Mouse (Mus musculus) MEL (cell line): ENCODE measurements at regions not wholly inside any gene's neighbourhood (a gene's known extent, or its start where the extent isn't known, plus 50 kb on each side); places are given as distances from the start of the nearest gene placed in this dataset.

Experiments used
- DNase-seq: peaks from one replicate; pipeline ENCODE4 v3.0.0; 2011; ENCODE audit warnings: low read depth, low spot score
- H3K27ac ChIP-seq: 2 replicates; pipeline ENCODE4 v1.5.1; 2012; ENCODE audit warnings: low read depth, mild to moderate bottlenecking, control low read depth, low read length, moderate library complexity; ENCODE audit not compliant: control insufficient read depth
- H3K27me3 ChIP-seq, 2 experiments: fragments of 150-350 bp in 1 of 2; sonication (generic) in 1 of 2; 2 replicates each; pipeline ENCODE4 v1.6.1; 2012; ENCODE audit warnings: low read length in 2 of 2, mild to moderate bottlenecking in 2 of 2, improper control_type of control experiment in 1 of 2, moderate library complexity in 1 of 2; ENCODE audit not compliant: insufficient read depth in 2 of 2, control insufficient read depth in 1 of 2
- H3K36me3 ChIP-seq, 2 experiments: 2 replicates each; pipeline ENCODE4 v1.6.1; 2012 to 2014; ENCODE audit warnings: low read length in 2 of 2, improper control_type of control experiment in 1 of 2, inconsistent platforms in 1 of 2, mild to moderate bottlenecking in 1 of 2; ENCODE audit not compliant: insufficient read depth in 2 of 2, control insufficient read depth in 1 of 2
- H3K4me1 ChIP-seq, 2 experiments: fragments of 150-350 bp in 1 of 2; sonication (generic) in 1 of 2; 2 replicates each; pipeline ENCODE4 v1.6.1; 2012; ENCODE audit warnings: low read length in 2 of 2, improper control_type of control experiment in 1 of 2, mild to moderate bottlenecking in 1 of 2; ENCODE audit not compliant: insufficient read depth in 2 of 2, control insufficient read depth in 1 of 2
- H3K4me3 ChIP-seq, 2 experiments: fragments of 150-350 bp in 1 of 2; sonication (generic) in 1 of 2; 2 replicates each; pipeline ENCODE4 v1.5.1; 2012; ENCODE audit warnings: low read depth in 2 of 2, low read length in 2 of 2, mild to moderate bottlenecking in 2 of 2, moderate library complexity in 2 of 2, control low read depth in 1 of 2, improper control_type of control experiment in 1 of 2; ENCODE audit not compliant: control insufficient read depth in 1 of 2, insufficient read depth in 1 of 2
- H3K79me2 ChIP-seq: 2 replicates; pipeline ENCODE4 v1.6.1; 2012; ENCODE audit warnings: mild to moderate bottlenecking, low read length, moderate library complexity; ENCODE audit not compliant: control insufficient read depth, poor library complexity, insufficient read depth
- H3K9ac ChIP-seq: 2 replicates; pipeline ENCODE4 v1.6.1; 2012; ENCODE audit warnings: low read depth, mild to moderate bottlenecking, control low read depth, low read length, moderate library complexity; ENCODE audit not compliant: control insufficient read depth, poor library complexity, severe bottlenecking
- H3K9me3 ChIP-seq: fragments of 150-350 bp; sonication (generic); replicated peaks from 2 replicates; pipeline ENCODE4 v1.6.1; 2012; ENCODE audit warnings: mild to moderate bottlenecking, low read length, improper control_type of control experiment, moderate library complexity; ENCODE audit not compliant: insufficient read depth
- CHD1 ChIP-seq: IDR thresholded peaks from 2 replicates; pipeline ENCODE4 v1.6.1; 2012; ENCODE audit warnings: low read depth, mild to moderate bottlenecking, inconsistent platforms, low read length, improper control_type of control experiment
- CHD2 ChIP-seq: IDR thresholded peaks from 2 replicates; pipeline ENCODE4 v1.6.1; 2011; ENCODE audit warnings: low read length, improper control_type of control experiment
- GATA1 ChIP-seq: IDR thresholded peaks from 2 replicates; pipeline ENCODE4 v1.6.1; 2011; ENCODE audit warnings: low read depth, low read length, improper control_type of control experiment
- HCFC1 ChIP-seq: IDR thresholded peaks from 2 replicates; pipeline ENCODE4 v1.6.1; 2012; ENCODE audit warnings: low read depth, mild to moderate bottlenecking, inconsistent platforms, low read length, improper control_type of control experiment, moderate library complexity
- MEF2A ChIP-seq: IDR thresholded peaks from 2 replicates; pipeline ENCODE4 v1.6.1; 2014; ENCODE audit warnings: low read depth, mild to moderate bottlenecking, inconsistent platforms, low read length, improper control_type of control experiment; ENCODE audit not compliant: poor library complexity, insufficient replicate concordance, severe bottlenecking; ENCODE audit errors: extremely low read depth
- NRF1 ChIP-seq: IDR thresholded peaks from 2 replicates; pipeline ENCODE4 v1.6.1; 2014; ENCODE audit warnings: low read depth, mild to moderate bottlenecking, inconsistent platforms, low read length, improper control_type of control experiment, moderate library complexity; ENCODE audit not compliant: poor library complexity, insufficient read depth, severe bottlenecking
- TBP ChIP-seq: IDR thresholded peaks from 2 replicates; pipeline ENCODE4 v1.8.0; 2011; ENCODE audit warnings: low read depth, low read length, improper control_type of control experiment
- TCF12 ChIP-seq: IDR thresholded peaks from 2 replicates; pipeline ENCODE4 v1.6.1; 2014; ENCODE audit warnings: low read depth, mild to moderate bottlenecking, inconsistent platforms, low read length, improper control_type of control experiment, moderate library complexity
- UBTF ChIP-seq: IDR thresholded peaks from 2 replicates; pipeline ENCODE4 v1.6.1; 2012; ENCODE audit warnings: low read depth, mild to moderate bottlenecking, inconsistent platforms, low read length, improper control_type of control experiment, moderate library complexity, borderline replicate concordance; ENCODE audit not compliant: insufficient read depth
- USF2 ChIP-seq, 2 experiments: IDR thresholded peaks; 2 replicates each; pipeline ENCODE4 v1.6.1; 2011 to 2012; ENCODE audit warnings: improper control_type of control experiment in 2 of 2, low read length in 2 of 2, borderline replicate concordance in 1 of 2, inconsistent platforms in 1 of 2, low read depth in 1 of 2, mild to moderate bottlenecking in 1 of 2; ENCODE audit not compliant: insufficient read depth in 1 of 2
- ZNF384 ChIP-seq: IDR thresholded peaks from 2 replicates; pipeline ENCODE4 v1.6.1; 2012; ENCODE audit warnings: low read depth, mild to moderate bottlenecking, inconsistent platforms, low read length, improper control_type of control experiment

DNA sequence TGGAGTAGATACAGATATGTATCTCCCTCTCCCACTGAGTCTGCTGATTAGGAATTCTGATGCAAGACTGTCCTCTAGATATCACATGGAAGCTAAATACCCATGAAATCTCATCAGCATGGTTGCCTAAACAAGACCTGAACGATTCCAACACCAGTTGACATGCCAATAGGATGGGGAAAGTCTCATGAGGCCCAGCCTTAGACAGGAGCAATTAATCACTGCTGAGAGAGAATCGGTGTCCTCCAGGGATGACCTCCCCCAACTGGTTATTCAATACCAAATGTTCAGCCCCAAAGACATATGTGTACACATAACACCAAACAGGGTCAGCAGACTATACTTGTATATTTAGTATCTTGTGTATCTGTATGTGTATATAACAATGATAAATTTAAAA lies 314.5 kb upstream of the Pkdcc start:
- TF ChIP-seq HCFC1: no peak
- DNase-seq: no peak
- Histone ChIP-seq H3K4me1 (no peaks in the 10 kb centered on the region), H3K36me3 (no peaks in the 10 kb centered on the region), H3K27me3 (no peaks in the 10 kb centered on the region), H3K27ac (no peak overlapping the region), H3K4me3 (no peak overlapping the region), H3K9ac (no peak overlapping the region), H3K79me2 (no peaks in the 10 kb centered on the region), H3K9me3 (no peaks in the 10 kb centered on the region)

GRCm38 (mm10) chr17:82901098-82901891 lies 313.8 kb upstream of the Pkdcc start:
- no peaks in the 10 kb centered on the region for H3K4me1 ChIP-seq
- DNase-seq: no peak
- no peaks in the 10 kb centered on the region for H3K79me2 ChIP-seq
- H3K36me3 ChIP-seq: no peaks in the 10 kb centered on the region
- no peak overlapping the region for H3K4me3 ChIP-seq
- H3K9me3 ChIP-seq: no peaks in the 10 kb centered on the region
- no peak overlapping the region for H3K9ac ChIP-seq
- H3K27ac ChIP-seq: no peak overlapping the region
- no peak for TF ChIP-seq MEF2A
- TF ChIP-seq ZNF384: no peak
- TF ChIP-seq GATA1: no peak
- no peak for TF ChIP-seq UBTF
- no peak for TF ChIP-seq USF2 (IDR thresholded peaks at IDR 0.05; ENCODE audit: borderline replicate concordance in 1 of 2, insufficient read depth in 1 of 2, low read depth in 1 of 2, low read length in 2 of 2)
- TF ChIP-seq TCF12: no peak
- no peaks in the 10 kb centered on the region for H3K27me3 ChIP-seq

DNA sequence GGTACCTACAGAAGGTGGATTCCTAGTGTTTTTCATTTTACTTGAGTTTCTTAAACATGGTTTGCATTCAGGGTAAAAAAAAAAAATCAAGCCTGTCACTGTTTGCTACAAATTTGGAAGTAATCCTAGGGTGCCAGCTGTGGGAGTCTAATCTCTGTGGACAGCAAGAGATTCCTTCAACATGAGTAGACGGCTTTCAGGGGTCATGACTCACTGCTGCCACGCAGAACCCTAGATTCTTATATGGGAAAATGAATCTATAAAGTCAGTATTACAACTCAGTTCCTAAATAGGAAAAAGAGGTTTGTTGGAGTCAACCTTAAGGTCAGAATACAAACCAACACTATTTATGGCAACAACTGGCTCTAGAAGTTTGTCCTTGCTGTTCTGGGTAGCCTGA lies 310.1 kb upstream of the Pkdcc start:
- DNase-seq: no peak
- Histone ChIP-seq H3K27ac (no peak overlapping the region), H3K9ac (no peak overlapping the region), H3K4me3 (no peak overlapping the region), H3K79me2 (no peaks in the 10 kb centered on the region), H3K4me1 (no peaks in the 10 kb centered on the region), H3K9me3 (no peaks in the 10 kb centered on the region), H3K27me3 (no peaks in the 10 kb centered on the region), H3K36me3 (no peaks in the 10 kb centered on the region)
- TF ChIP-seq CHD1 (no peak), CHD2 (no peak), NRF1 (no peak), TBP (no peak)
